Comparison of ENCODE assay signal across 7 mouse cellular contexts in genomic region chr16:22161351-22162065, GRCm38 (mm10). TPM values are rescaled to one million over a fixed set of nuclear protein-coding genes. Genes with fewer than 3 reads are reported as not detected.
DNase-seq lines count a peak whose midpoint lies in the region; ATAC-seq and TF ChIP-seq lines count a peak whose summit lies in the region.

No protein-coding gene starts in this region.

- H3K4me1 ChIP-seq in heart, embryonic 10.5 days, result peaks cover 18% of the 10 kb centered on the region
- H3K4me1 ChIP-seq in midbrain, embryonic 16.5 days (ENCODE audit: control insufficient read depth, insufficient read depth, low read length), result peaks cover 14% of the 10 kb centered on the region

- WGBS in heart, embryonic 10.5 days, result under 1% methylated on average over 71 of the region's 71 CpGs
- under 1% methylated on average over 71 of the region's 71 CpGs for WGBS in midbrain, embryonic 16.5 days

- H3K9me3 ChIP-seq in heart, embryonic 10.5 days, result no peaks in the 10 kb centered on the region
- H3K9me3 ChIP-seq in midbrain, embryonic 16.5 days (replicated peaks; ENCODE audit: control insufficient read depth, low read length, poor library complexity, severe bottlenecking), result no peaks in the 10 kb centered on the region

- peak overlapping the region; percentile 97 for H3K4me3 ChIP-seq in heart, embryonic 10.5 days
- H3K4me3 ChIP-seq in midbrain, embryonic 16.5 days (ENCODE audit: low read depth, low read length), result peak overlapping the region; percentile 74

- peak overlapping the region; percentile 98 for H3K27ac ChIP-seq in heart, embryonic 10.5 days
- peak overlapping the region; percentile 59; the same call in 1 of the 2 replicates for H3K27ac ChIP-seq in midbrain, embryonic 16.5 days (ENCODE audit: low read length)

- H3K36me3 ChIP-seq in heart, embryonic 10.5 days, result no peaks in the 10 kb centered on the region
- H3K36me3 ChIP-seq in midbrain, embryonic 16.5 days (ENCODE audit: control insufficient read depth, insufficient read depth, low read length), result no peaks in the 10 kb centered on the region

- TF ChIP-seq CTCF in brain, embryonic 14.5 days (IDR thresholded peaks at IDR 0.05; ENCODE audit: borderline replicate concordance, extremely low read depth, insufficient read depth, insufficient read length), result no peak

- ATAC-seq in midbrain, embryonic 16.5 days, result peak; percentile 43; the same call in 1 of the 2 replicates

- H3K27me3 ChIP-seq in heart, embryonic 10.5 days (ENCODE audit: insufficient read depth, poor library complexity, severe bottlenecking), result no peaks in the 10 kb centered on the region
- no peaks in the 10 kb centered on the region for H3K27me3 ChIP-seq in midbrain, embryonic 16.5 days (ENCODE audit: control insufficient read depth, insufficient read depth, low read depth, low read length)

- H3K4me2 ChIP-seq in midbrain, embryonic 16.5 days (ENCODE audit: low read length), result peak overlapping the region; percentile 95

- TF ChIP-seq POLR2A in brain, embryonic 14.5 days (IDR thresholded peaks at IDR 0.05; ENCODE audit: borderline replicate concordance, extremely low read depth, insufficient read depth, insufficient read length, poor library complexity, severe bottlenecking), result peak; percentile 30; the same call in 1 of the 2 replicates

- H3K9ac ChIP-seq in midbrain, embryonic 16.5 days (ENCODE audit: low read depth, low read length), result peak overlapping the region; percentile 79

- peak; percentile 23 to 29 for DNase-seq in right cerebral cortex, postnatal 10 days (ENCODE audit: low spot score in 2 of 2)
- DNase-seq in right cerebral cortex, postnatal 36 days (ENCODE audit: low spot score in 2 of 2), result no peak
- DNase-seq in brain, embryonic 14.5 days (ENCODE audit: low read depth), result peak; percentile 69
- DNase-seq in heart, embryonic 10.5 days (ENCODE audit: low spot score), result peak; percentile 80
- DNase-seq in kidney, postnatal 25 days, result peak; percentile 6 to 40
- no peak for DNase-seq in frontal cortex, adult 2 months (ENCODE audit: extremely low spot score in 1 of 2, low spot score in 1 of 2)

RNA-seq across cellular contexts. Expression of gene Igf2bp2, which starts 1.6 kb away (rescaled TPM):
- 18.7 and 23.8 TPM in 2 replicates for polyA plus RNA-seq in brain, embryonic 14.5 days (2012; rRNA removed)
- 117 and 143 TPM in 2 replicates for polyA plus RNA-seq in heart, embryonic 10.5 days (2016; fragmentation: Nextera tagmentation; extraction: Ambion mirVana)
- polyA plus RNA-seq in midbrain, embryonic 16.5 days (2015; fragmentation: Nextera tagmentation; extraction: Ambion mirVana), result 9.7 and 13.0 TPM in 2 replicates
- 1.3 and 1.9 TPM in 2 replicates for polyA plus RNA-seq in frontal cortex, adult 2 months (2012; rRNA removed)

Comparison
In these comparisons a context has a peak if more than half of its experiments do, and no peak if none do; other contexts are left out.
1. DNase-seq: peak in right cerebral cortex, postnatal 10 days (2 of 2), brain, embryonic 14.5 days (single experiment), heart, embryonic 10.5 days (single experiment) and kidney, postnatal 25 days (2 of 2); none in right cerebral cortex, postnatal 36 days (0 of 2) and frontal cortex, adult 2 months (0 of 2).